Mouse (Mus musculus): ENCODE results near the gene Tbc1d17.

The Tbc1d17 gene

DNA sequence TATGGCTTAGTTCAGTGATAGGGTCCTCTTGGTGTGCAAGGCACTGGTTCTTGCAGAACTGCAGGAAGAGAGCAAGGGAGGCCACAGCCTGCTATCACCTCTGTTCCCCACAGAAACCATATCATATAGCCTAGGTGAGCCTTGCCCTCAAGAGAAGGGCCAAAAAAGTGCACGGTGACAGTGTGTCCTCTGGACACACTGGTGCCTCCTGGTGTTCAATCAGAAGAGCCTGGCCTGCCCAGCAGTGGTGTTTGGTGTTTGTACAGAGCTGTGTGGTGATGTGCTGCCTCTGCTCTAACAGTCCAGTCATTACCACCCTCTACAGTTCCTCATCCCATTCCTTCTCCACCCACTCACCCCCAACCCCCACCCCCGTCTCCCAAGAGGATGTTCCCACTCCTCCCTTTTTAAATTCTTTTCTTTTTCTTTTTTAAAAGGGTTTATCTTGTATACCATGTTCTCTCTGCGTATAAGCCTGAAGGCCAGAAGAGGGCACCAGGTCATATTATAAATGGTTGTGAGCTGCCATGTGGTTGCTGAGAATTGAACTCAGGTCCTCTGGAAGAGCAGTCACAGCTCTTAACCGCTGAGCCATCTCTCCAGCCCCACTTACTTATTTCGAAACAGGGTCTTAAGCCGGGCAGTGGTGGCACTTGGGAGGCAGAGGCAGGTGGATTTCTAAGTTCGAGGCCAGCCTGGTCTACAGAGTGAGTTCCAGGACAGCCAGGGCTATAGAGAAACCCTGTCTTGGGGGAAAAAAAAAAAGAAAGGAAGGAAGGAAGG, 27.0 kb downstream of the Tbc1d17 start:
- DNase-seq: peak in 1 of 2 experiments; percentile 1

DNA sequence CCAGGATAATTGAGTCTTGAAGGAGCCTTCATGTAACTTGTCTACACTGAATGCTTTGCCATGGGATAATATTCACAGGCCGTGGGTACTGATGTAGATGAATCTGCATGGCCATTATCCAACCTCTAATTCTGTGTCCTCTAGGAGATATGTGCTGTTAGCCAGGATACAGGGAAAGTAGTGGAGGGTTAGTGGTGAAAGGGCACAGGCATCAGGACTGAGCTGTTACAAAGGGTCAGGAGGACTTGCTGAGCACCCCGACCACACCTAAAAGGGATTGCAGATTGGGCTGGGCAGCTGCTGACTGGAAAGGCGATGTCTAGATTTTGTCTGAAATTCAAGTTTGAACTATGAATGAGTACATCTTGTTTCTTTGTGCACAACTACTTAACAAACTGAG, 28.4 kb downstream of the Tbc1d17 start:
- peak in 1 of 2 experiments; percentile 0 for DNase-seq

DNA sequence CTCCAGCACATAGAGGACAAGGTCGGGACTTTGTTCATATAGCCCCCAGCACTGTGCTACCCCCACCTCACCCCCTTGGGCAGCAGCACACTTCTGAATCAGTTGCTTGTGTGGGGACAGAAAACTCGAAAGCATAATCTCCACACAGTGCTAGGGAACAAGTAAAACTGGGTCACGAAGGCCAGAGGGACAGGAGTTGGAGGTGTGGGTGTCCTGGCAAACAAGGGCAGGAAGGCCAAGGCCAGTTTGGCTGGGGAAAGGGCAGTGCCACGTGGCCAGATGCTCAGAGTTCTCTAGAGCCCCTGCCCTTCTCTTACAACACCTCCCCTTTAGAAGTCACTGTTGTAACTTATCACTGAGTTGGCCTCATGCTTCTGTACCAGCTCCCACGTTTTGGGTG, 29.0 kb downstream of the Tbc1d17 start:
- DNase-seq: peak in 1 of 2 experiments; percentile 1

DNA sequence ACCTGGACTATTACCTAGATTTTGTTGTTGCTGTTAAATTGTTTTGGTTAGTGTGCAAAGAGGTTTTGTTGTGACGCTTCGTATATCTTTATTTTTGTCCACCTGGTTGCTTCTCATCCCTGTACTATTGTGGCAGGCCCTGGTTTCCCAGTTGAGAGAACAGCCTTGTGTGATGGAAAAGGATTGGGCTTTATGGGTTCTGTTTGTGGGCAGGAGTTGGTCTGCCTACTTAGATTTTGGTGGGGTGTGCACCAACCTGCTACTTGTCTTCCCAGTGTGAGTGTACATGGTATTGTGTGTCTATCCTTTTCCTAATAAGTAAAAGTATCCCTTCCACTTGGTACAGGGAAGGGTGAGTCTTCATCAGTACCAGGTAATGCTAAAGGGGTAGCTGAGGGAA, 29.5 kb downstream of the Tbc1d17 start:
- no peak for DNase-seq

DNA sequence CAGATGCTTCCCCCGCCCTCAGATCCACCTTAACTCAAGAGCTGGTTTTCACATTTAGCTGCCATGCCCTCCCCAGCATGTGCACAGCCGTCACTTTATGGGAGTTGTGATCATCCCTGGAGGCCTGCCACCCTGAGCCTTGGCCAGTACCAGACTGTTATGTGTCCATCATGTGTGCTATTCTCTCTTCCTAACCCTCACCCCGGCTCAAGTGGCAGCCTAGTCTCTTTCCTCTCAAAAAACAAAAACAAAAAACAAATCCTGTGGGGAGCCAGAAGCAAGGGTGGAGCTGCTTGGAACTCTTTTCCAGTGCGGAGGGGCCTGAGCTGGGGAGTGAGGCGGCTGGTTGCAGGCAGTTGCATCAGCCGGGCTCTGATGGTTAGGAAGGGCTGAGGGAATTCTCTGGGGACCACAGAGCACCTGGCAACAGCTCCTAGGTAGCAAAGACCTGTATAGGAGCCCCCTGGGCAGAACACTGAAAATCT, 30.1 kb downstream of the Tbc1d17 start:
- DNase-seq: peak in 1 of 2 experiments; percentile 67

DNA sequence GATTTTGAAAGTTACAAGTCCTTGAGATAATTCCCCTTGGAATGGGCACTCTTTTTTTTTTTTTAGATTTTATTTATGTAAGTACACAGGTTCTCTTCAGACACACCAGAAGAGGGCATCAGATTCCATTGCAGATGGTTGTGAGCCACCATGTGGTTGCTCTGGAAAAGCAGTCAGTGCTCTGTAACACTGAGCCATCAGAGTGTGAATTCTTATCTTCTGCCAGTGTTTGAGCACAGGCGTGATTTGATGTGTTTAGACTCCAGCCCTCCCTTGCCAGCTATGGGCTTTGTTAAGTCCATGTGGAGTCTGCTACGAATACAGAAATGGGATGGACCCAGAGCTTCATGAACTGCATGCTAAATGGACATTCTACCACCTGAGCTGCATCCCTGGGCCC, 30.7 kb downstream of the Tbc1d17 start:
- no peak for DNase-seq

DNA sequence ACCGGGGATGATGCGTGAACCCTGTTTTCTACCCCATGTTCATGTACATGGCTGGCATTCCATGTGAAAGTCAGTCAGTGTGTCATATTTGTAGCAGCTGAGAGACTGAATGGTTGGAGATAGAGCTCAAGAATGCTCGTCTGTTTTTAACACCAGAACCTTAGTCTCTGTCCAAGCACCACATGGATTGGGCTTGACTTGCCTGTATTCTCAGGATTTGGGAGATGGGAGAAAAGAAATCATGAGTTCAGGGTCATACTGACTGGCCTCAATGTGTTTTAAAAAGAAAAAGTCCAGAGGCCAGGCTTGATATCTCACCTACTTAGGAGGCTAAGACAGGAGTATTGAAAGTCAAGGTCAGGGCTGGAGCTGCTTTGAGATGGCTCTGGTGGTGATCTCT, 31.4 kb downstream of the Tbc1d17 start:
- DNase-seq: no peak

DNA sequence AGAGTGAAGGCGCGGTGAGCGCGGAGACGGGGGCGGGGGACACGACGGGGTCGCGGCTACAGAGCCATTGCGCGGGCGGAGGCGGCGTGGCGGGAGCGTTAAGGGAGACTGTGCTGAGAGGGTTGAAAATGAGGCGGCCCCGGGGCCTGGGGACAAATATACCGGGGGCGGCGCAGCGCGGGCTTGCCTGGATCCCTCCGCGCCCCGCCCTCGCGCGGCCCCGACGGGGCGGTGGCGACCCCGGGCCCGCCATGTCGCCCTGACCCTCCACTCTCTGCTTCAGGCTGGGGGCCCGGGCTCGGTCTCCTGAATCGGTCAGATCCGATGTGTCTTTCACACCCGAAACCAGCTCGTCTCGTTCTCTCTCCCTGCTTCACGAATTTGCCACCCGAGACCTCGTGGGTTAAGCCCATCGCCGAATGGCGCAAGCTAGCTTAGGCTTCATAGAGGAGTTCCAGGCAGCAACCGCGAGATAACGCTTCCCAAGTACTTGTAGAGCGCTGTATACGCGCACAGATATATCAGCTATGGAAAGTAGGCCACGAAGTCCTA, 32.3 kb downstream of the Tbc1d17 start, which contains the start of gene Atf5:
Atf5 (minus strand) TSS at position 189 of the 552 bp plus-strand sequence.
- no peak for DNase-seq

DNA sequence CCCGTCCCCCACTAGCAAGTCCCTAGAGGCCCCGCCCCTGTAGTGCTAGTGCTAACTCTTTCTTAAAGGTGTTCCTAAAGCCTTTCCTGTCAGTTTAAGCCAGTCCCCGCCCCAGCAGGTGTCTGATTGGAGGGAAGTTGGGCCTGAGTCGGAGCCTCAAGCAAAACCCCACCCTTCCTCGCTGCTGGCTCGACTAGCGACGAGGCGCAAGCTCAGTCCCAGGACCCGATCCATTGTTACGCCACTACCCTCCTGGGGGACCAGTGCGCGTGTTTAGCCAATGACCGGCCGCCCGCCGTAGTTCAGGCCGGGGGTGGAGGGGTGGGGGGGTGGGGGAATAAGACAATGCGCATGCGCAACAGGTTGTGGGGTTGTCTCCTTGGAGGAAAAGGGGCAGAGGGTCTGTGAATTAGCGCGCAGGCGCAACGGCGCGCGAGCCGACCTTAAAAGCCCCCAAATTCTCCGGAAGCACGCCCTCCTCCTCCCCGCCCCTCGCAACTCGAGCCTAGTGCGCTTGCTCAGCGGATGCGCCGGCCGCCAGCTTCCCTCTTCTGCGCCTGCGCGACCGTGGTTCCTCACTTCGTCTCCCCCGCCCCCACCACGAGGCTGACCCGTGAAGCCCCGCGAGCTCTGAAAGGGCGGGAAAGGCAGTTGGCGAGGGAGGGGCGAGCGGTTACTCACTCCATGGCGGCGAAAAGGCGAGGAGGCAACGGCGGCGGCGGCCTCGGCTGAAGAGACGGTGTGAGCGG, 33.0 kb downstream of the Tbc1d17 start, which contains the start of the genes Nup62 and Il4i1:
Nup62 (plus strand) TSS at position 368 of the 749 bp plus-strand sequence.
Il4i1 (plus strand) TSS at position 667 of the 749 bp plus-strand sequence.
- DNase-seq: peak; percentile 99 to 100

DNA sequence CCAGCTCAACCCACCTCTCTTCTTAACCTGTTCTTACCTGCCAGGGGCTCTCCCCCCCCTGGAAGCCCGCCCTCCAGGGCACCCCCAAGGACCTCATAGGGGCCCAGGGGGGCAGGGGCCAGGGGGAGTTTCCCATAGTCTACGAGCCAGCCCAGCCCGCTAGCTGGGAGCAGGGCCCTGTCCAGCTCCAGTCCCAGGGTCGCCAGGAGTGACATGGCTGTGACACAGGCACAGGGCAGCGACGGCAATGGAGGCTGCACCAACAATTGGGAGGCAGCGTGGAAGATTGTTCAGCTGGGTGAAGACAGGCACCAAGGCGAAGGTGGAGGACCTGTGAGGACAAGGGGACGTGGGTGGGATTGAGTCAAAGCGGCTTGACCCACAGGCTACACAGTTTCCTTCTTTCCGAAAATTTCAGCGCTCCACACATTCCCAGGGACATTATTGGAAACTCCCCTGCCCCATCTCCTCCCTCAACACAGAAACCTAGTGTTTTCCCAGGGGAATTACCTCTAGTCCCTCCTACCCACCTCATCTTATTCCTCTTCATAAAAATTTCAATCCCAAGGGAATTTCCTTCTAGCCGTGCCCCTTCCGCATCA, 33.8 kb downstream of the Tbc1d17 start:
- peak; percentile 38 to 43 for DNase-seq

DNA sequence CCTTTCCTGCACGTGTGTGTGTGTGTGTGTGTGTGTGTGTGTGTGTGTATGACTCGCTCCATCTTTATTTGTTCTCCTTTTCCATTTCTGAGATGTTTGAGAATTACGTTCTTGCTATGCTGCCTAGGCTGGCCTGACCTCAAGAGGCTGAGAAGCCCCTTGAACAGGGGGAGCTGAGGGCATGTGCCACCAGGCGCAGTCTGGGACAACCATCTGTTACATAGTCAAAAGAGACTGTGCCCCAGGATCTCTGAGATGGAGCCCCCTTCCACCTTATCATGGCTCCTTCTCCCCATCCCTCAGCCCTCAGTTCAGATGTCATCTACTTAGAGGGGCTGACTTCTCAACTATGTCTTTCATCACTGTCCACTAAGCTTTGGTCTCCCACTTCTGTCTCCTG, 34.5 kb downstream of the Tbc1d17 start:
- no peak for DNase-seq

DNA sequence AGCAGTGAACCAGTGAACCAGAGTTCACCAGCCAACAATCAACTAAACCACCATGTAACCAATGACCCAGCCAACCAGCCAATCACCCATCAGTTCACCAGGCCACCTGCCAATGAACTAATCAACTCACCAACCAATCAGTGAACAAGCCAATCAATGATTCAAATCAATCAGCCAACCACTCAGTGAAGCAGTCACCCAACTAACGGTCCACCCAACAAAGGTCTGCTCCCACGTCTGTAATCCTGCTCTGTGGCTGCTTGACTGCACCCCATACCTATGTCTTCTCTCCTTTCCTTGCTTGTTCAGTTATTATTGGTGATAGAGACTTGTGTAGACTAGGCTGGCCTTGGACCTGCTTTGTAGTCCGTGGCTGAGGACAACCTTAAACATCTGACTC, 34.9 kb downstream of the Tbc1d17 start:
- no peak for DNase-seq

DNA sequence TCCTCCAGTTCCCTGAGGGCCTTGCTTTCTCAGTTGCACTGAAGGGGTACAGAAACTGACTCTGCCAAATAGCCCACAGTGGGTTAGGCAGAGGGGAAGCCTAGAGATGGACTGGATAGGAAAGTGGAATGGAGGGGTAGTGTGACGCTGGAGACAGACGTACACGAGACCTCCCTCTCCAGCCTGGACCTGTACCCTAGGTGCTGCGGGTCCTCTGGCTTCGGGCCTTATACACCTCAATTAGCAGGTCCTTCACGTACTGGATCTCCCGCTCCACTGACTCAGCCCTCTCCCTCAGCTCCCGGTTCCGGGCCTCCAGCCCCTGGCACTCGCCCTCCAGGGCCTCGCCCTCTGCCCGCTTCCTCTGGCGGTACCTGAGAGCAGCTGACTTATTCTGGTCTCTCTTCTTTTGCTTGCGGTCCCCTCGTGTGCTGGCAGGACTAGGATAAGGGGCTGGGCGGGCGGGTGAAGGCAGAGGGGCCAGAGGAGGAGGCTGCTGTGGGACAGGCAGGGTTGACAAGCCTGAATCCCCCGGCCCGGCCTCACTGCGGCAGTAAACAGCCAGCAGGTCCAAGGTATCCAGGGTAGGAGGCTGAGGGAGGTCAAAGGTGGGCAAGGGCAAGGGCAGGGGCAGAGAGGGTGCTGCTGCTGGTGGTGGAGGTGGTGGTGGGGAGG, 36.1 kb downstream of the Tbc1d17 start:
- DNase-seq: no peak

DNA sequence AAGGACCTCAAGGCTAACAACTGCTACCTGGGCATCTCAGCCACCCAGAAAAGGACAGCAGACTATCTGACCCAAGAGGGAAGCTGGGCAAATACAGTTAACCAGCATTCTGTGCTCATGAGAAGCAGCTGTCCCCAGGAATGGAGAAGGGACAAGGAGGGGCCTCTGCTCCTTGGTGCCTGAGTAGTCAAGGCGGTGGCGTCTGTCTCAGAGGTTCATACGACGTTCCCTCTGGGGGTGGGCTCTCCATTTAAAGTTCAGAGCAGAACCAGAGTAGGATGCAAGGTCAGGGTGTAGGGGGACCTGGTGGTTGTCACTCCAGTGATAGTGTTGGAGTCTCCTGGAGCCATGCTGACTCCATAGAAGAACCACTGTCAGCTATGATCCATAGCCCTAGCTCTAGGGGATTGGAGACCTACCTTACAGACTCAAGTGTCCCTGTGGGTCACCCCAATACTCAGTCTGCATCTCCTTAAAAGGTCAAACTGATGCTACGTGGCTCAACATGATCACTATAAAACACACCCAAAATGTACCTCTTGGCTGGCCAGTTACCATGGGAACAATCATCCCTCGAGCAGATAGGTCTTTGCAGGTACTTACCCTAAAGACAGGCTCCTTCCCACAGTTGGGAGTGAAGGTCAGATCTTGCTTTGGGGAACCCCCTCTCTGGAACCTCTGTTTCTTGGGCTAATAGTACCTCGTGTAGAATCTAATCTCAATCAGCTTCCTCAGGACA, 37.9 kb downstream of the Tbc1d17 start:
- DNase-seq: no peak

DNA sequence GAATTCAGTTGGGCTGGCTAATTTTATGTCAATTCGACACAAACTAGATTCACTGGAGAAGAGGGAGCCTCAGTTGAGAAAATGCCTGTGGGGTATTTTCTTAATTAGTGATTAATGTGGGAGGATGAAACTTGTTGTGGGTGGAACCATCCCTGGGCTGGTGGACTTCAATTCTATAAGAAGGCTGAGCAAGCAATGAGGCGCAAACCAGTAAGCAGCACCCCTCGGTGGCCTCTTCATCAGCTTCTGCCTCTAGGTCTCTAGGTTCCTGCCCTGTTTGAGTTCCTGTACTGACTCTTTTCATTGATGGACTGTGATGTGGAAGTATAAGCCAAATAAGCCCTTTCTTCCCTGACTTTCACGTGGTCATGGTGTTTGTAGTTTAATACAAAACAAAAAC, 38.5 kb downstream of the Tbc1d17 start:
- DNase-seq: no peak

DNA sequence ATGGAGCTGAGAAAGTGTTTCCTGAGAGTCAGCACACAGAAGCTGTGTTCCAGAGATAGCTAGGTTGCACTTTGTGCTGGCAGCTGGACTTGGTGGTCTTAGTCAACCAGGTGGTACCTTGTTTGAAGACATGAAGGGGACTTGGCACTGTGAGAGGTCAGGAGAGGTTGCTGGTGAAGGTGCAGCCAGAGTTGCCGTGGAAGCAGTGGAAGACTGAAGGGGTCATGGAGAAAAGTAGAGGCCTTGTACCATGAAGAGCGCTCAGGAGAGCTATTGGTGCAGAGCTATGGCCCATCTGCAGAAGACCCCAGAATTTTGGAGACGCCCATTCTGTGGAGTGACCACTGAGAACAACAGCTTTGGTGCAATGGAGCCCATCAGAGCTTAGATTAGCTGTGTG, 39.4 kb downstream of the Tbc1d17 start:
- DNase-seq: no peak

DNA sequence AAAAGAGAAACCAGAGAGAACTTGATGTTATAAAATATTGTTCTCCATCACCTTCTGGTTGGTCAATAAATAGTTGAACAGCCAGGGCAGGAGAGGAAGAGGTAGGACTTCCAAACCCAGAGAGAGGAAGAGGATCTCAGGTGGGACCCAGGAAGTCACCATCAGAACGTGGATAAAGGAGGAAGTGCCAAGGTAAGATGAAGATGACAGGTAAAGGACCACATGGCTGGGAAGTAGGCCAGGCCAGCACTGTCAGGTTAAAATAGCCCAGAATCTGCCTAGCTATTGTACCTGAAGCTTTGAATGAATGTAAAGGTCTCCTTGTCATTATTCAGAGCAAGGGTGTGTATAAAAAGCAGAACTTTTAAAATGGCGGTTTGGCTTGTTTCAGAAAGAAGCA, 40.0 kb downstream of the Tbc1d17 start:
- DNase-seq: no peak

DNA sequence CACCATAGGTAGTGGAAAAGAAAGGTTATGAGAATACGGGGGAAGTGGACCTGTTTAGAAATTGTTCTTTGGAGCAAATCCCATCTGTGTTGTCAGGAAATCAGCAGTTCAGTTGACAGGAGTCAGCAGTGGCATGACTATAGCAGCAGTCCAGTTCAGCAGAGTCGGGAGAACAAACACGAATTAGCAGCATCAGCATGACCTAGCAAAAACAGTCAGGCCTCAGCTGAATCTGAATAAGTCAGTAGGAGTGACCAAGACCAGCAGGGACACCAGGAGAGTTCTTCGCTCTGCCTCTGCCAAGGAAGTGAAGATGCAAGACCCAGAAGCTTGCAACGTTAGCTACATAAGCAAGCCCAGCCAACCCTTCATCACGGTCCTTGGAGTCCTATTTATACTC, 56.1 kb downstream of the Tbc1d17 start:
- no peak for DNase-seq

DNA sequence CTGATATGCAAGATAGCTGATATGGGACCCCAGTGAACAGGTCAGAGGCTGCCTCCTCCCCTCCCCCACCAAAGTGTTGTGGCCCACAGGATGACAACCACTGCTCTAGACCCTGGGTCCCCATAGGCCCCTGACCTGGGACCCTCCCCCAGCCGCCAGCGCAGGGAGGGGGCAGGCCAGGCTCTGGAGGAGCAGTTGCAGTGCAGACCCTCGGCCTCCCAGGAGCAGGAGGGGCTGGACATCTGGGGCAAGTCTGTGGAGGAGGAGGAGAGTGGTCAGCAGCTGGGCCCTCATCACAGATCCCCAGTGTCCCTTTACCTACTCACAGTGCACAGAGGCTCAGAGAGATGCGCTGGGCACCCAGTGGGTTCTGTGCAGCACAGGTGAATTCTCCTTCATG, 58.8 kb downstream of the Tbc1d17 start:
- no peak for DNase-seq

DNA sequence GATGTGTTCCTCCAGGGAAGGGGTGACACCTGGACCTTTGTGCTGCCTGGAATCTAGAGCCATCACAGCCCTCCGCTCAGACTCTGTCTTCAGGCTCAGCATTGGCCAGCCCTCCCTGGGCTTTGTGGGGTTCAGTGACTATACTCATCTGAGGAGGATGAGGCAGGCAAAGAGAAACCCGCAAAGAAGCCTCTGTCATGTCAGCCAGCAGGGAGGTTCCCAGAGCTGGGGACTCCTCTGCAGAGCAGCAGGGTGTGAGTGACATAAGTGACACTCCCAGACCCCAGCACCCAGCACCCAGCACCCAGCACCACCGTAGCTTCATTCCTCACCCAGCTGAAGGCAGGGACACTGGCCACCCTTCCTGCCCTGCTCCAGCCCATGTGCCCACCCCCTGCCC, 59.3 kb downstream of the Tbc1d17 start:
- no peak for DNase-seq

Data from cerebellum, postnatal 14 days (tissue).